Mouse (Mus musculus) lung, adult 10 weeks (tissue): ENCODE data around the gene G2e3. TPM values are rescaled to one million over a fixed set of nuclear protein-coding genes. Genes with fewer than 3 reads are reported as not detected.

Experiments
- polyA plus RNA-seq: library from polyadenylated mRNA; stranded (reverse); fragments of 350-450 nt; fragmentation: Illumina TruSeq; extraction: RNeasy Lipid Tissue Mini Kit (QIAGEN cat#74804); gene quantifications from one replicate; pipeline ENCODE4 v1.2.3, GENCODE M21; 2014; ENCODE audit warnings: low read depth, low replicate concordance; ENCODE audit not compliant: insufficient read depth

The G2e3 gene
- 2.9 TPM for polyA plus RNA-seq

DNA sequence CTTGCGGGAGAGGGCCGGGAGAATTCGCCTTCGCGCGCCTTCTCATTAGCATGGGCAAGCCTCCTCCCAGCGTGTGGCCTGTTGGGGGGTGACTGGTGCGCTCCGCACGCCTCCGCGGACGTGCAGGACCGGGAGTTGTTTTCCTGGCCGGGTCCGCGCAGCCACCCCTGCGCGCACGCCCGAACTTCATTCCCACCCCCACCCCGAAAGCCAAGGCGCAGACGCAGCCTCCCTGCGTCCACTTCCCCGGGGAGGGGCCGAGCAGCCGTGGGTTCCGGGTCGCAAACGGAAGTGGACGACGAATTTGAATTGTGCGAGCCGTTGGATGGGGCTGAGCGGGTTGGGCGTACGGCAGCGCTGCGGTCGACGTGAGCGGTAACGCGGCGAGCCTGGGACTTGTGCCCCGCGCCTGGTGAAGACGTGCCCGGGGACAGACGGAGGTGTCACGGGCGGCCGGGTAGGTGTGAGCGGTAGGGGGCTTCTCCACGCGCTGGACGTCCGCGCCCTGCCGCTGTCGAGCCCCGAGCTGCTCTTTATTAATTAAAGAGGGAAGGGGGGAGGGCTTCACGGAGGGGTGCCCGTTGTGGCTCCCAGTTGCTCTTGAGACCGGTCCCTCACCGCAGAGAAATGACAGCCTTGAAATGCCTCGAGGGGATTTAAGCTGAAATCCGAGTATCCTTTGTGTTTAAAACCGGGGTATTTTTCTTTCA is at the start of gene G2e3:
Gene G2e3 (plus strand): TSS at position 74 of the 710 bp plus-strand sequence.

GRCm38 (mm10) chr12:51377003-51377887 is 29.4 kb downstream of the G2e3 start, which contains the start of gene Scfd1:
TSS of gene Scfd1 (plus strand) at chr12:51377510.

Other genes with a start within 250 kb of the G2e3 start
- gene Scfd1, start 29.4 kb downstream of the G2e3 start, polyA plus RNA-seq, result 29.8 TPM
- 0.21 TPM for gene Coch, start 245.3 kb downstream of the G2e3 start, polyA plus RNA-seq